Mouse (Mus musculus) heart, postnatal 0 days (tissue): ENCODE data around the gene Gm37240.

Experiments
- CTCF ChIP-seq: IDR thresholded peaks from 2 replicates; pipeline ENCODE4 v1.5.1; 2016; ENCODE audit warnings: antibody characterized with exemption, control low read depth, low read depth
- EP300 ChIP-seq: IDR thresholded peaks from 2 replicates; pipeline ENCODE4 v1.6.1; 2016; ENCODE audit warnings: antibody characterized with exemption, low read depth

GRCm38 (mm10) chr3:84637095-84637494 is 1250.2 kb downstream of the Gm37240 start:
- TF ChIP-seq CTCF = no peak
- TF ChIP-seq EP300 = no peak
